Mouse (Mus musculus): ENCODE data around the gene Ccdc93.

The Ccdc93 gene

GRCm38 (mm10) chr1:121430938-121431928 lies at the start of gene Ccdc93:
Ccdc93 (plus strand) TSS chr1:121431049.
- peak; percentile 84 for DNase-seq (ENCODE audit: low read depth, low spot score)

- DNase-seq (ENCODE audit: low read depth, low spot score), result no peak
Observed at GRCm38 (mm10) chr1:121381562-121381961, 49.3 kb upstream of the Ccdc93 start.

GRCm38 (mm10) chr1:121388312-121388711 lies 42.5 kb upstream of the Ccdc93 start:
- no peak for DNase-seq (ENCODE audit: low read depth, low spot score)

GRCm38 (mm10) chr1:121388732-121389131 lies 42.1 kb upstream of the Ccdc93 start:
- no peak for DNase-seq (ENCODE audit: low read depth, low spot score)

GRCm38 (mm10) chr1:121389574-121389973 lies 41.3 kb upstream of the Ccdc93 start:
- peak; percentile 13 for DNase-seq (ENCODE audit: low read depth, low spot score)

- DNase-seq (ENCODE audit: low read depth, low spot score), result no peak
Observed at GRCm38 (mm10) chr1:121390003-121390402, 40.8 kb upstream of the Ccdc93 start.

GRCm38 (mm10) chr1:121390421-121390820 lies 40.4 kb upstream of the Ccdc93 start:
- DNase-seq (ENCODE audit: low read depth, low spot score), result no peak

- no peak for DNase-seq (ENCODE audit: low read depth, low spot score)
Observed at GRCm38 (mm10) chr1:121390855-121391254, 40.0 kb upstream of the Ccdc93 start.

GRCm38 (mm10) chr1:121393117-121393516 lies 37.7 kb upstream of the Ccdc93 start:
- no peak for DNase-seq (ENCODE audit: low read depth, low spot score)

- no peak for DNase-seq (ENCODE audit: low read depth, low spot score)
Observed at GRCm38 (mm10) chr1:121394764-121395163, 36.1 kb upstream of the Ccdc93 start.

GRCm38 (mm10) chr1:121396501-121396900 lies 34.3 kb upstream of the Ccdc93 start:
- no peak for DNase-seq (ENCODE audit: low read depth, low spot score)

GRCm38 (mm10) chr1:121398231-121398630 lies 32.6 kb upstream of the Ccdc93 start:
- DNase-seq (ENCODE audit: low read depth, low spot score), result no peak

GRCm38 (mm10) chr1:121398986-121399881 lies 31.6 kb upstream of the Ccdc93 start:
- no peak for DNase-seq (ENCODE audit: low read depth, low spot score)

- DNase-seq (ENCODE audit: low read depth, low spot score), result no peak
Observed at GRCm38 (mm10) chr1:121400243-121400642, 30.6 kb upstream of the Ccdc93 start.

GRCm38 (mm10) chr1:121419084-121419483 lies 11.8 kb upstream of the Ccdc93 start:
- no peak for DNase-seq (ENCODE audit: low read depth, low spot score)

GRCm38 (mm10) chr1:121419569-121420265 lies 11.1 kb upstream of the Ccdc93 start:
- DNase-seq (ENCODE audit: low read depth, low spot score), result no peak

- no peak for DNase-seq (ENCODE audit: low read depth, low spot score)
Observed at GRCm38 (mm10) chr1:121430183-121430937, 489 bp upstream of the Ccdc93 start.

- DNase-seq (ENCODE audit: low read depth, low spot score), result no peak
Observed at GRCm38 (mm10) chr1:121435981-121436380, 5.1 kb downstream of the Ccdc93 start.

- peak; percentile 49 for DNase-seq (ENCODE audit: low read depth, low spot score)
Observed at GRCm38 (mm10) chr1:121440535-121441381, 9.9 kb downstream of the Ccdc93 start.

GRCm38 (mm10) chr1:121444147-121444546 lies 13.3 kb downstream of the Ccdc93 start:
- no peak for DNase-seq (ENCODE audit: low read depth, low spot score)

All from WW6 (cell line).